Mouse (Mus musculus) kidney, embryonic 14.5 days (tissue): ENCODE data around the gene Uvrag. TPM values are rescaled to one million over a fixed set of nuclear protein-coding genes. Genes with fewer than 3 reads are reported as not detected.

Experiments used
- ATAC-seq: fragments of 200-750 bp; cut with Nextera tagmentation; 2 replicates; pipeline ENCODE4 v1.8.0; 2017; ENCODE audit warnings: moderate number of reproducible peaks, mild to moderate bottlenecking, moderate TSS enrichment, moderate library complexity; ENCODE audit not compliant: low FRiP score, low TSS enrichment
- H3K27ac ChIP-seq: fragments of 300-500 bp; sonication (generic); 2 replicates; pipeline ENCODE4 v1.5.1; 2014; ENCODE audit warnings: low read depth, mild to moderate bottlenecking, low read length, moderate library complexity, mixed read lengths
- H3K27me3 ChIP-seq: fragments of 300-500 bp; sonication (generic); 2 replicates; pipeline ENCODE4 v1.6.1; 2014; ENCODE audit warnings: mild to moderate bottlenecking, low read length; ENCODE audit not compliant: control insufficient read depth, insufficient read depth
- H3K36me3 ChIP-seq: fragments of 300-500 bp; sonication (generic); 2 replicates; pipeline ENCODE4 v1.6.1; 2014; ENCODE audit warnings: low read length, mixed read lengths; ENCODE audit not compliant: control insufficient read depth, insufficient read depth
- H3K4me1 ChIP-seq: fragments of 300-500 bp; sonication (generic); 2 replicates; pipeline ENCODE4 v1.6.1; 2014; ENCODE audit warnings: low read length, mixed read lengths; ENCODE audit not compliant: control insufficient read depth, insufficient read depth
- H3K4me2 ChIP-seq: fragments of 300-500 bp; sonication (generic); replicated peaks from 2 replicates; pipeline ENCODE4 v1.6.1; 2014; ENCODE audit warnings: low read depth, mild to moderate bottlenecking, low read length
- H3K4me3 ChIP-seq: fragments of 300-500 bp; sonication (generic); 2 replicates; pipeline ENCODE4 v1.5.1; 2014; ENCODE audit warnings: mild to moderate bottlenecking, low read length
- H3K9ac ChIP-seq: fragments of 300-500 bp; sonication (generic); 2 replicates; pipeline ENCODE4 v1.6.1; 2014; ENCODE audit warnings: low read depth, mild to moderate bottlenecking, low read length, moderate library complexity
- H3K9me3 ChIP-seq: fragments of 300-500 bp; sonication (generic); 2 replicates; pipeline ENCODE4 v1.6.1; 2016; ENCODE audit warnings: low read length; ENCODE audit not compliant: control insufficient read depth
- WGBS: fragments of 180-500 bp; shearing (Covaris S2); extraction: QIAGEN DNeasy Blood & Tissue Kit; methylation state at CpG from one replicate; pipeline ENCODE4 v1.1.7; 2014; 5-methylcytosine and 5-hydroxymethylcytosine counted together
- polyA plus RNA-seq: library from polyadenylated mRNA; unstranded; fragments of >200 nt; fragmentation: Nextera tagmentation; extraction: Ambion mirVana; gene quantifications from 2 replicates; pipeline ENCODE4 v1.2.1, GENCODE M21; 2014

Gene Uvrag
- 15.1 and 22.7 TPM in 2 replicates for polyA plus RNA-seq

GRCm38 (mm10) chr7:99140984-99141918 is at the start of gene Uvrag:
Uvrag (minus strand) TSS chr7:99141141.
- Histone ChIP-seq H3K9me3 (no peaks in the 10 kb centered on the region), H3K4me3 (peak within 1 kb of the TSS; percentile 84), H3K27ac (peak within 1 kb of the TSS; percentile 83), H3K9ac (peak within 1 kb of the TSS; percentile 84), H3K4me1 (peaks cover 9% of the 10 kb centered on the region; the same call in 1 of the 2 replicates), H3K4me2 (peak within 1 kb of the TSS; percentile 59), H3K27me3 (no peaks in the 10 kb centered on the region), H3K36me3 (no peaks in the 10 kb centered on the region)
- ATAC-seq, result peak; percentile 98
- WGBS, result under 1% methylated on average over 51 of the region's 51 CpGs

GRCm38 (mm10) chr7:99189885-99190284 is 48.9 kb upstream of the Uvrag start:
- Histone ChIP-seq H3K4me1 (no peaks in the 10 kb centered on the region), H3K27me3 (no peaks in the 10 kb centered on the region), H3K4me2 (no peak overlapping the region), H3K9me3 (no peaks in the 10 kb centered on the region), H3K27ac (no peak overlapping the region), H3K4me3 (no peak overlapping the region), H3K36me3 (no peaks in the 10 kb centered on the region), H3K9ac (no peak overlapping the region)
- 78% methylated on average over 5 of the region's 5 CpGs for WGBS
- no peak for ATAC-seq

GRCm38 (mm10) chr7:99188630-99189029 is 47.7 kb upstream of the Uvrag start:
- Histone ChIP-seq H3K4me1 (no peaks in the 10 kb centered on the region), H3K4me2 (no peak overlapping the region), H3K36me3 (no peaks in the 10 kb centered on the region), H3K4me3 (no peak overlapping the region), H3K9ac (no peak overlapping the region), H3K27me3 (no peaks in the 10 kb centered on the region), H3K9me3 (no peaks in the 10 kb centered on the region), H3K27ac (no peak overlapping the region)
- ATAC-seq, result no peak
- WGBS, result 86% methylated on average over 6 of the region's 6 CpGs

- no peak overlapping the region for H3K9ac ChIP-seq
- 78% methylated on average over 5 of the region's 5 CpGs for WGBS
- H3K27ac ChIP-seq, result no peak overlapping the region
- no peaks in the 10 kb centered on the region for H3K27me3 ChIP-seq
- no peaks in the 10 kb centered on the region for H3K9me3 ChIP-seq
- no peak for ATAC-seq
- no peaks in the 10 kb centered on the region for H3K36me3 ChIP-seq
- H3K4me1 ChIP-seq, result no peaks in the 10 kb centered on the region
- no peak overlapping the region for H3K4me2 ChIP-seq
- no peak overlapping the region for H3K4me3 ChIP-seq
Measured at GRCm38 (mm10) chr7:99187451-99187850, 46.5 kb upstream of the Uvrag start.

- Histone ChIP-seq H3K9me3 (no peaks in the 10 kb centered on the region), H3K36me3 (no peaks in the 10 kb centered on the region), H3K9ac (no peak overlapping the region), H3K27ac (no peak overlapping the region), H3K4me1 (0 out of 2 replicates have a peak, but pooled peaks cover 7% of the 10 kb centered on the region), H3K27me3 (0 out of 2 replicates have a peak, but pooled peaks cover 4% of the 10 kb centered on the region), H3K4me2 (no peak overlapping the region), H3K4me3 (no peak overlapping the region)
- no peak for ATAC-seq
- WGBS, result 90% methylated on average over 3 of the region's 3 CpGs
Measured at GRCm38 (mm10) chr7:99185405-99185804, 44.5 kb upstream of the Uvrag start.

- Histone ChIP-seq H3K27me3 (0 out of 2 replicates have a peak, but pooled peaks cover 4% of the 10 kb centered on the region), H3K9me3 (no peaks in the 10 kb centered on the region), H3K36me3 (no peaks in the 10 kb centered on the region), H3K27ac (no peak overlapping the region), H3K4me2 (no peak overlapping the region), H3K4me3 (no peak overlapping the region), H3K4me1 (0 out of 2 replicates have a peak, but pooled peaks cover 7% of the 10 kb centered on the region), H3K9ac (no peak overlapping the region)
- no peak for ATAC-seq
- WGBS, result 69% methylated on average over 6 of the region's 6 CpGs
Measured at GRCm38 (mm10) chr7:99183751-99184150, 42.8 kb upstream of the Uvrag start.

GRCm38 (mm10) chr7:99182432-99183172 is 41.7 kb upstream of the Uvrag start, which contains the start of gene Dgat2:
Dgat2 (minus strand) TSS chr7:99182719.
- Histone ChIP-seq H3K27ac (peak within 1 kb of the TSS; percentile 31; the same call in 1 of the 2 replicates), H3K4me2 (peak within 1 kb of the TSS; percentile 82), H3K27me3 (0 out of 2 replicates have a peak, but pooled peaks cover 4% of the 10 kb centered on the region), H3K4me3 (peak within 1 kb of the TSS; percentile 49), H3K4me1 (0 out of 2 replicates have a peak, but pooled peaks cover 7% of the 10 kb centered on the region), H3K9me3 (no peaks in the 10 kb centered on the region), H3K9ac (peak within 1 kb of the TSS; percentile 61), H3K36me3 (no peaks in the 10 kb centered on the region)
- under 1% methylated on average over 63 of the region's 63 CpGs for WGBS
- ATAC-seq, result peak; percentile 94

- ATAC-seq, result peak; percentile 37
- Histone ChIP-seq H3K9ac (peak overlapping the region; percentile 61), H3K27me3 (0 out of 2 replicates have a peak, but pooled peaks cover 4% of the 10 kb centered on the region), H3K9me3 (no peaks in the 10 kb centered on the region), H3K4me3 (peak overlapping the region; percentile 49), H3K4me2 (peak overlapping the region; percentile 82), H3K36me3 (no peaks in the 10 kb centered on the region), H3K4me1 (0 out of 2 replicates have a peak, but pooled peaks cover 7% of the 10 kb centered on the region), H3K27ac (no peak overlapping the region)
- WGBS, result 20% methylated on average over 14 of the region's 14 CpGs
Measured at GRCm38 (mm10) chr7:99181619-99182431, 40.9 kb upstream of the Uvrag start.
